In genomic region chr3:127451070-127451469, GRCm38 (mm10) we compare ENCODE assay signal across 8 mouse cellular contexts. TPM values are rescaled to one million over a fixed set of nuclear protein-coding genes. Genes with fewer than 3 reads are reported as not detected.
DNase-seq lines count a peak whose midpoint lies in the region; TF ChIP-seq lines count a peak whose summit lies in the region.

No protein-coding gene starts in this region.

- H3K27ac ChIP-seq in layer of hippocampus, adult 2 months = no peak overlapping the region
- H3K27ac ChIP-seq in olfactory bulb, adult 2 months (ENCODE audit: insufficient read depth, low read depth, low read length) = no peak overlapping the region

- peaks cover 26% of the 10 kb centered on the region for H3K4me1 ChIP-seq in E14TG2a.4 (replicated peaks; ENCODE audit: low read depth, low read length)
- H3K4me1 ChIP-seq in olfactory bulb, adult 2 months (ENCODE audit: control insufficient read depth, insufficient read depth, low read length) = no peaks in the 10 kb centered on the region

- H3K36me3 ChIP-seq in E14TG2a.4 (ENCODE audit: insufficient read depth, low read length) = no peaks in the 10 kb centered on the region

- WGBS in olfactory bulb, adult 2 months = 13% methylated on average over 3 of the region's 3 CpGs

- TF ChIP-seq POLR2A in olfactory bulb, adult 2 months (IDR thresholded peaks at IDR 0.05; ENCODE audit: insufficient read depth, low read depth, low read length) = no peak

- DNase-seq in layer of hippocampus, adult 2 months (ENCODE audit: low spot score in 2 of 2) = peak; percentile 38 to 57
- DNase-seq in layer of hippocampus, adult 9-10 months (ENCODE audit: low spot score) = no peak
- peak; percentile 62 for DNase-seq in NIH3T3 (ENCODE audit: low read depth)
- peak; percentile 27 to 39 for DNase-seq in cerebellum, postnatal 36 days
- peak; percentile 55 for DNase-seq in kidney, postnatal 10 days
- no peak for DNase-seq in urinary bladder, postnatal 36 days (ENCODE audit: low spot score in 2 of 2)

- H3K4me3 ChIP-seq in layer of hippocampus, adult 2 months = no peak overlapping the region
- H3K4me3 ChIP-seq in E14TG2a.4 (replicated peaks; ENCODE audit: low read length) = no peak overlapping the region
- no peak overlapping the region for H3K4me3 ChIP-seq in olfactory bulb, adult 2 months (ENCODE audit: insufficient read depth, low read depth, low read length)

- H3K9me3 ChIP-seq in E14TG2a.4 (ENCODE audit: low read length) = no peaks in the 10 kb centered on the region

- peak; percentile 94 for TF ChIP-seq CTCF in layer of hippocampus, adult 2 months (conservative IDR thresholded peaks at IDR 0.05)
- TF ChIP-seq CTCF in E14TG2a.4 (conservative IDR thresholded peaks at IDR 0.05; ENCODE audit: low read length) = peak; percentile 85
- TF ChIP-seq CTCF in olfactory bulb, adult 2 months (IDR thresholded peaks at IDR 0.05; ENCODE audit: insufficient read depth, low read depth, low read length) = peak; percentile 38; the same call in 1 of the 2 replicates

- H3K27me3 ChIP-seq in E14TG2a.4 (ENCODE audit: insufficient read depth, low read length) = no peaks in the 10 kb centered on the region; the same call in 1 of the 2 replicates

RNA-seq across cellular contexts. Expression of gene Ank2, which starts 48.1 kb away (rescaled TPM):
- total RNA-seq in layer of hippocampus, adult 2 months (2021) = 100 to 1,000 TPM; 730 to 767 TPM
- 423 and 477 TPM in 2 replicates for polyA plus RNA-seq in olfactory bulb, adult 2 months (2012; ENCODE audit: insufficient read depth, insufficient read length, low replicate concordance, missing spikeins)

Comparison
In these comparisons a context has a peak if more than half of its experiments do, and no peak if none do; other contexts are left out.
1. DNase-seq: peak in layer of hippocampus, adult 2 months (2 of 2), NIH3T3 (single experiment), cerebellum, postnatal 36 days (2 of 2) and kidney, postnatal 10 days (single experiment); none in layer of hippocampus, adult 9-10 months (single experiment) and urinary bladder, postnatal 36 days (0 of 2).
2. CTCF ChIP-seq: peak in every context shown above with its lines; median percentile 94 in layer of hippocampus, adult 2 months; 85 in E14TG2a.4; 38 in olfactory bulb, adult 2 months.